Mouse (Mus musculus) retina, adult 2 months (tissue): ENCODE measurements at regions not wholly inside any gene's neighbourhood (a gene's known extent, or its start where the extent isn't known, plus 50 kb on each side); places are given as distances from the start of the nearest gene placed in this dataset.

Source experiments
- DNase-seq: peaks from one replicate; pipeline ENCODE4 v3.0.0-alpha.2; 2012; ENCODE audit warnings: low read depth, low spot score

GRCm38 (mm10) chr9:41593998-41594397, 432.5 kb upstream of the Ubash3b start:
- DNase-seq, result no peak

- no peak for DNase-seq
These were observed 431.6 kb upstream of the Ubash3b start for GRCm38 (mm10) chr9:41592900-41593690.

DNA sequence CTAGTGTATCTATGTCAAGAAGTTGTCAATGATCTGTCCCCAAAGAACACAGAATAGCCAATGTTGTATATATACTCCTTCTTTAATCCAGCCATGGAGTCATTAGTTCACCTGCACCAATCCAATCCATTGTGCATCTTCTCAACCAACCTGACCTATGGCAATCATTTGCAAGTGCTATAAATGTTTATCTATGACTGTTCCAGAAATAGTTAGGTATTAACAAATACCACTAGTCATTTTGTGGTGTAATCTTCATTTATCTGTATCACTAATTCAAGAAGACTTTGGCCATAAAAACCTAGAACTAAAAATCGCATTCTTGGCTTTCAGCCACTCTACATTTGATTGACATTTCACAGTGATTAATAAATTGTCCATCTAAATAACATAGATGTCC, 430.6 kb upstream of the Ubash3b start:
- no peak for DNase-seq

DNA sequence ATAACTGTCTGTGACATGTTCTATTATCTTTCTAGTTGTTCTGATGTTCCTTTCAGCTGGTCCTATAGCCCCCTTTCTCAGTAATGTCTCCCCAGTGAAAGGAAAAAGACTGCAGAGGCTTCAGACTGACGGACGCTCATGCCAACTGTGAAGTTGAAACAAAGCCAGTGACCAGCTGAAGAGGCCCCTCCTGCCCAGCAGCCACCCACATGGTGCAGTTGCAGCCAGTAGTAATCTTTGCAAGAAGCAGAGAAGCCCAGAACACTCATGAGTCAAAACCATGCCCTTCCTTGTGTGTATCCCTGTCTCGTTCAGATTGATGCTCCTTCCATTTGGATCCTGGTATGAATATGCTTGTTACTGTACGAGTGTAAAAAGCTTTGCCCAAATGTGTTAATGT, 428.7 kb upstream of the Ubash3b start:
- no peak for DNase-seq

GRCm38 (mm10) chr9:41588466-41589425, 427.2 kb upstream of the Ubash3b start:
- DNase-seq, result no peak

- DNase-seq, result no peak
These were observed 426.3 kb upstream of the Ubash3b start for GRCm38 (mm10) chr9:41587762-41588161.

DNA sequence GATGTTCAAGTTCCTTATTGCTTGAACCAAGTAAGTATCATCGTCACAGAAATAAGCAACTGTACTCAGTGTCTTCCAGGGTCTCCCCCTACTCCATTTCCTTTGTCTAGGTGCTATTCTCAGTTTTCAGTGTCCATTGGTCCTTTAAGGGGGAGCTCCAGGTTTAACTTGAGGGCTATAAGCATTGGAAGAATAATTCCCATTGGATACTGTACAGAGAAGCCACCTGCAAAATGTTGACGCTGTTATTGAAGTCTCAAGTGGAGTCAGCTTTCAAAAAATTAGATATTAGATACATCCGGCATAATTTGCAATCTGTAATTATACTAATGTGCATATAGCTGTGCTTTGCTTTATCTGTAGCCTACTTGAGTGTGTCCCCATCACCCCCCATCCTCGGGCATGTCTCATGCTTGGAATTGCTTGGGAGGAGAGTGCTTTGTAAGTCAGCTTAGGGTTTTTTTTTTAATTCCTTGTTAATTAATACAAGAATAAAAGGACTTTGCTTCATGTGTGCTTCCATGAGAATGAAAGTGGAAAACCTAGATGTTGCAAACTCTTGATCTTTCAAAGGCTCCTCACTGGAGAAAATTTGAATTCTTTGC, 425.6 kb upstream of the Ubash3b start:
- DNase-seq, result no peak

DNA sequence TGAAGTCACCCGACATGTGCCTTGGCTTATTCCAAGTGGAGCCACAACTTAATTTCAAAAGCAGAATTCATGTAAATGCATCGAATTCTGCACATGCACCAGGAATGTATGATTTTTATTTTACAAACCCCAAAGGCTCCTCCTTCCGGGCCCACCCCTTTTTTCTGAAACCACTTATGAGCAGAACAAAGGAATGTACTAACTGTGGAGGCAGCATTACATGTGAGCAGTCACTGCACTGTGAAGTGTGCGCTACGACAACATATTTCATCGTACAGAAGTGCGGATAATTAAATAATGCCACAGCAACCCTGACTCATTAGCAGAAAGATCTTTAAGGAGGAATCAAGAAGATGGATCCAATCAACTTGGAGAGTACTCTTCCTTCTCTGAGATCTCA, 424.8 kb upstream of the Ubash3b start:
- DNase-seq, result no peak

DNA sequence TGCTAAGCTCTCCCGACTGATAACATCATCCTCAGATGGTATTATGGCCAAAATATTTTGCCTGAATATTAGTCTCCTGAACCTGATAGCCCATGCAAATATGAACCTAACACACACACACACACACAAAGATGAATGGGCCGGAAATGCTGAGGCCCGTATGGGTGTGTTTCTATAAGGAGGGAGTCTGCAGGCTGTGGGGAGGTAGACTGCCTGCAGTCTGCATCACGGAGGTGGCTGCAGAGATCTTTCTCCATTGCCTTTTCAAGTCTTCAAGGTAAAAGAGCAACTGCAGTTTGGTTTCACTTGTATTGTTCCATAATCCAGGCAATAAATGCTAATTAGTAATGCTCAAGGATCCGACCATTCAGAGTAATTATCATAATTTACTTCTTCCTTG, 424.3 kb upstream of the Ubash3b start:
- no peak for DNase-seq

DNA sequence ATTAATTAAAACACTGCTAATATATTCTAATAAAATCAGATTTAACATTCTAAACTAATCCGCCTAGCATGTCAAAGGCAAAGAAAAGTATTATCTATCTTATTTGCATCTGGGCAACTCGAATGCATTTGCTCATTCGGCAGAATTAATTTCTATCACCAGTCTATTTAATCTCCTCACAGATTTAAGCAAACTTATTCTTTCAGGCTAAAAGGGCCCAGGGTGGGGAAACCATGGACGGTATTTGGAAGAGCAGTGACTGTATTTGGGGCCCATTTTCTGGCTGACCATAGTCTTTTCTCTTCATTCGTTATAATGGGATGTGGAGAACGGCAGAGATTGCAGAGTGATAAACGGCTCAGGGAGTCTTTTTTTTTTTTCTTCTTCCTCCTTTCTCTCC, 423.5 kb upstream of the Ubash3b start:
- DNase-seq, result no peak

- no peak for DNase-seq
These were observed 422.3 kb upstream of the Ubash3b start for GRCm38 (mm10) chr9:41583711-41584329.

DNA sequence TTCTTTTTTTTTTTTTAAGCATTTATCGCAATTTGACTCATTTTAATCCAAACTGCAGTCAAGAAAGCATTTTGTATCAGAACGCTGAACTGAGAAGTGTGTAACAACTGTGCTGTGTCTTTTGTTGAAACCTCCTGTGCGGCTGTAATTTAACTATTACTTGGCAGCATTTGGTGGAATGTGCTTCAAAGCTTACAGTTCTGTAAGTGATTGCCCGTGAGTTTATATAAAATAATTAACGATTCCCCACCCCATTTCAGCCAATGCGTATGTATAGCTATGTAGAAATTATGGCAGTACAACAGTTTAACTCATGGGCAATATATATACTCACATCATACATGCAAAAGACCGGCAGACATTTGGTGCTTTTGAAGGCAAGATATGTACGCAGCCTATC, 421.8 kb upstream of the Ubash3b start:
- DNase-seq, result no peak

GRCm38 (mm10) chr9:41582711-41583236, 421.3 kb upstream of the Ubash3b start:
- no peak for DNase-seq

DNA sequence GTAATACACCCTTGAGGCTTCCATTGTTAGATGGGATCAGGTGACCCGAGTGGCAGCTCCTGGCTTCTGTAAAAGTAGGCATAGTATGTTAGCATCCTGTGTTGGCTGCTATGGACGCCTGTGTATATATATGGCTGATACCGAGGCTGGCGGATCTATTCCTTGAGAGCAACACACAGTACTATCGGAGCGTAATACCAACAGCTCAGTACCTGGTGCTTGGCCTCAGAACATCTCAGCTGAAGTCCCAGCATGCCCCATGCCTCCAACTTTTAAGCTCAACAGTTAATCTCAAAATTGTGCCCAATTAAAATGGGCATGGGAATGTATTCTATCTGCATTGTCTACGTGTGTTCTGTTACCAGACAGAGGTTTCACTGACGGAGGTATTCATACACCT, 420.7 kb upstream of the Ubash3b start:
- no peak for DNase-seq

DNA sequence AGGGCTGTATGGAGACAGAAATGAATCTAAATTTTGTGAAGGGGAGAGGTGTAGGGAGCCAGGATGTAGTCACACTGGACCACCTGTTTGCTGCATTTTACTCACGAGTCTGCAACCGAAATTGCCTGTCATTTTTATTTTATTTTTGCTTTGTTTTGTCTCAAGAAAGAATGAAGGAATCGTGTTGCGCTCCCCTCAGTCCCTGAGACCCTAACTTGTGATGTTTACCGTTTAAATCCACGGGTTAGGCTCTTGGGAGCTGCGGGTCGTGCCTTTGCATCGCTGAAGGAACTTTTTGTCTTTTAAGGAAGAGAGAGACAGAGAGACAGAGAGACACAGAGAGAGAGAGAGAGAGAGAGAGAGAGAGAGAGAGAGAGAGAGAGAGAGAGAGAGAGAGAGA, 420.2 kb upstream of the Ubash3b start:
- DNase-seq, result no peak

GRCm38 (mm10) chr9:41581152-41581551, 419.7 kb upstream of the Ubash3b start:
- DNase-seq, result no peak

- no peak for DNase-seq
These were observed 419.1 kb upstream of the Ubash3b start for GRCm38 (mm10) chr9:41580611-41581041.

- DNase-seq, result no peak
These were observed 418.6 kb upstream of the Ubash3b start for GRCm38 (mm10) chr9:41580067-41580466.

DNA sequence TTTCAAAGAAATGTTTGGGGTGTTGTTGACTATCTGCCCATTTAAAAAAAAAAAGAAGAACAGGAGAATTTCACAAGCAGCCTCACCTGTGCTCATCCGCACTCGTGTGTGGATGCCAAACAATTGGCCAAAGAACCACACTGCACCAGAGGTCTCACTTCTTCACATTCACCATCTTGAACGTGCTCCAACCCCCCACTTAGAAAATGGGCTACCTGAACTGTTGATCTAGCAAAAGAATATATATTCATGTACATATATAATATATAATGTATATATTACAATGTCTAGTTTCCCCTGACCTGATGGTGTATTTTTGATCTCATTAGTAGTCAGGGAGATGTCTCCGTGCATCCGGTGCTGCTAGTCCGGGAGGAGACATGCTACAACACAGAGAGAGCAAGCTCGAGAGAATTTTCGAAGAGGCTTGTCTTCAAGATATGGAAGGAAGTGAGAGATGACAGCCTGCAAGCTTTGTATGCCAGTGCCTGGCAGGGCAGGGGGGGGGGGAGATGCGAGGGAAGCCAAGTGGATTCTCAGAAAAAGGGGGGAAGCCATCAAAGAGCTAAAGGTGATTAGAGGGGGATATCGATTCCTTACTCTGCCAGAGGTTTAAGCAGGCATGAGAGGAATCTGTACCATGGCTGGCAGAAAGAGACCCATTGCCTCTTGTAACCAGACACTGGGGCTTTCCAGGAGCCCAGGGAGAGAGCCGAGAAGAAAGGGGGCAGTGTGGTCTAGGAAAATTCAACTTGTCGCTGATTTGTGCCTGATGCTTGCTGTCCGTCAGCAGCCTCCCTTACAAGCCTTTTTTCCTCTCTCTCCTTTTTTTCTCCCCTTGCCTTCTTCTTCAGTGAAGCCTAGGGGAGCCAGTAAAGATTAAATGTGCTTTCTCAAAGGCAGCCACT, 417.9 kb upstream of the Ubash3b start:
- peak; percentile 22 for DNase-seq
